Mouse (Mus musculus): ENCODE results near the gene Ptpn1. TPM values are rescaled to one million over a fixed set of nuclear protein-coding genes. Genes with fewer than 3 reads are reported as not detected.

Ptpn1 gene
- polyA plus RNA-seq, 1 experiment from 2014 or later = 104 TPM

DNA sequence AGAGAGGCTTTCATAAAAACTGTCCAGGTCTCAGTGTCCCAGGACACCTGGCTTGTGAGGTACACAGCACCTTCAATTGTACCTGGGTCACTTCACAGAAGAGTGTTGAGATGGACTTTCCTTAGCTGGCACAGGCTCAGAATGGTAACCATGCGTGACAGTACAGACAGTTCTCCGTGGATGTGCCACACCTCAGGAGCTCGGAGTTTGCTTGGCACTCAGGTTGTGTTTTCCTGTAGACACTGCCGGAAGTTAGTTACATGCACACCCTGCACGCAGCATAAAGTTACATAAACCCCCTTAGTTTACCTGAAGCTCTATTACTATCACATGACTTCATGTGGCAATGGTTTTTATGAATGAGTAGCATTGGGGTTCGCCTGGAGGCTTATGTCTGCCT, 18.8 kb downstream of the Ptpn1 start:
- no peaks in the 10 kb centered on the region for H3K27me3 ChIP-seq
- H3K9me3 ChIP-seq (replicated peaks) = no peaks in the 10 kb centered on the region
- no peak overlapping the region for H3K27ac ChIP-seq
- H3K4me3 ChIP-seq = no peak overlapping the region
- WGBS = 95% methylated on average over 6 of the region's 6 CpGs
- H3K4me1 ChIP-seq = peaks cover 20% of the 10 kb centered on the region
- H3K9ac ChIP-seq = no peak overlapping the region
- no peak for ATAC-seq
- H3K4me2 ChIP-seq = no peak overlapping the region
- peaks cover 4% of the 10 kb centered on the region; the same call in 1 of the 2 replicates for H3K36me3 ChIP-seq (ENCODE audit: poor library complexity, severe bottlenecking)

DNA sequence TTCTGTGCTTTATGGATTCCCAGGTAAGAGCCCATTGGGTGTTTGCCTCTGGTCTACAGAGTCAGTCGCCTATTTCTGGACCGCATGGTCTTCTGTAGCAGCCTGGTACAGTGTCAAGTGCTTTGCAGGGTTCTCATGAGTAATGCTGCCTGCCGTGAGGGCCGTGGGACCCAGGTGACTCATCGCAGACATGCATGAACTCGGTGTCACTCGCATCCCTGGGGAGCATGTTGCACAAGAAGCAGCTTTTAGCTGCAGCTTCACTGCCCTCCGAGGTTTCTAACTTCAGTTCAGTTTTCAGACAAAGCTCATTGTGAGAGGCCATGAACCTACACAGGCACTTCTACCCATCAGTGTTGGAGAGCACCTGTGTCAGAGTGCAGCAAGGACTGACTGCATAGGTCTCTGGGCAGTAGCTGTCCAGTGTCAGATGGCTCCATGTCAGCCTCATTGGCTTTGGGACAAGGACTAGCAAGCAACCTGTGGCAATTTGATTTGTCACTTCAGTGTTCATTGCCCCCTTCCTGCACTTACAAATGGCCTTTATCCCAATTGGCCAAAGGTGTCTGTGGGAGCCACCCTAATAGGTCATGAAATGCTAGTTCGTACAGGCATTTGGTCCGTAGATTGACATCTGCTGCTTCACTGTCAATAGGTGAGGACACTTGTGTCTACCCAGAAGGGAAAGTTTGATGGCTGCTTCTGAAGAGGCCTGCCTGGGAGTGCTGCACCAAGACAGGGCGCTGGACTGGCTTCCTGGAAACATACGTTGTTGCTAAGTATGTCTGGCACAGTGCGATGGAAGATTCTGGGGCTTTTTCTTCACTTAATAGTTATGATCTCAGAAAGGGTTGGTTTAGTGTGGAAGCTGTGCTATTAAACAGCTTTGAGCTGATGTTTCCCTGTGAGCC, 19.7 kb downstream of the Ptpn1 start:
- Histone ChIP-seq H3K27me3 (no peaks in the 10 kb centered on the region), H3K36me3 (ENCODE audit: poor library complexity, severe bottlenecking) (peaks cover 4% of the 10 kb centered on the region; the same call in 1 of the 2 replicates), H3K9ac (no peak overlapping the region), H3K4me1 (peaks cover 18% of the 10 kb centered on the region), H3K4me3 (no peak overlapping the region), H3K4me2 (no peak overlapping the region), H3K27ac (no peak overlapping the region), H3K9me3 (replicated peaks) (no peaks in the 10 kb centered on the region)
- ATAC-seq = no peak
- 92% methylated on average over 13 of the region's 13 CpGs for WGBS

DNA sequence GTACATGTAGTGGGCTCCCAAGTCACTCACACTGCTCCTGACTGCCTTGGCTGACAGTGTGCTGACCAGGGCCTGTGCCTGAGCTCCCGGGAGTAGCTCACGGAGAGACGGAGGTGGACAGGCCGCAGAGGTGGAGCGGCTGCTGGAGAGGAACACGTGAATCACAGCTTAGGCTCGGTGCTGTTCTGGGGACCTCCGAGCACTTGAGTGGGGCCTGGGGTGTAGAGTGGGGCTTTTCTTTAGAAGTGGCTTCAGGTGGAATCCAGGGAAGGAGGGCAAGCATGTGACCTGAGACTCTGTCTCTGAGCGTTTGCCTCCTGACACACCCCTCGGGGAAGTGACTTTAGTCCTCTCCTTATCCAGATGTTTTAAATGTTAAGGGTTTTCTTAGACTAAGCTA, 22.0 kb downstream of the Ptpn1 start:
- 95% methylated on average over 10 of the region's 10 CpGs for WGBS
- ATAC-seq = no peak
- Histone ChIP-seq H3K27me3 (no peaks in the 10 kb centered on the region), H3K4me1 (peaks cover 16% of the 10 kb centered on the region), H3K4me2 (no peak overlapping the region), H3K9ac (no peak overlapping the region), H3K36me3 (ENCODE audit: poor library complexity, severe bottlenecking) (peaks cover 12% of the 10 kb centered on the region; the same call in 1 of the 2 replicates), H3K4me3 (no peak overlapping the region), H3K27ac (no peak overlapping the region), H3K9me3 (replicated peaks) (no peaks in the 10 kb centered on the region)

DNA sequence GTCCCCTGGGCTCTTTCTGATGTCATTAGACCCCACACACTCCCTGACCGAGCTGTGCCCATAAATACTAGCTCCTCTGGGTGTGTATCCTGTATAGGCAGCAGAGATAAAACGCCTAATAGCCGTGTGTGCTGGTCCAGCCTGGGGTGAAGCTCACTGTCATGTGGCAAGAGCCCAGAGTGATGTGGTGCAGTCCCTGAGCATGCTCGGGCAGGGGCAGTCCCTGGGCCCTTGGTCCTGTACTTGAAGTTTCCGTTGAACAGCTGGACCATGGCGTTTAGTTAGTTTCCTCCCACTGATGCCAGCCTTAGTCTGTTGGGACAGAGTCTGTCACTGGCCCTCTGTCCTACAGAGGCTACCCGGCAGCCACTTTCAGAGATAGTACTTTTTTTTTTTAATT, 23.1 kb downstream of the Ptpn1 start:
- WGBS = 91% methylated on average over 7 of the region's 7 CpGs
- Histone ChIP-seq H3K27ac (no peak overlapping the region; the same call in 1 of the 2 replicates), H3K36me3 (ENCODE audit: poor library complexity, severe bottlenecking) (peaks cover 12% of the 10 kb centered on the region; the same call in 1 of the 2 replicates), H3K9ac (no peak overlapping the region), H3K4me1 (peaks cover 17% of the 10 kb centered on the region), H3K27me3 (no peaks in the 10 kb centered on the region), H3K9me3 (replicated peaks) (no peaks in the 10 kb centered on the region), H3K4me3 (no peak overlapping the region), H3K4me2 (no peak overlapping the region)
- no peak for ATAC-seq

DNA sequence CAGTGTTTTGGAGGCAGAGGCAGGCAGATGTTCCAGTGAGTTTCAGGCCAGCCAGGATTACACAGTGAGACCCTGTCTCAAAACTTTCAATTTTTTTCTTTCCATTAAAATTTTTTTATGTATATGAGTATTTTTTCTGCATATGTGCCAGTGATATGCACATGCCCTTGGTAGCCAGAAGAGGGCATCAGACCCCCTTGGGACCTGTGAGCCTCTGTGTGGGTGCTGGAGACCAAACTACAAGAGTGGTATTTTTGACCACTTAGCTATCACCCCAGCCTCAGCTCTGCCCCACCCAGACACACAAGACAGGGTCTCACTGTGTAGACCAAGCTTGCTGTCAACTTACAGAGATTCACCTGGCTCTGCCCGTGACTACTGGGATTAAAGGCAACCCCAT, 25.7 kb downstream of the Ptpn1 start:
- Histone ChIP-seq H3K4me1 (peaks cover 24% of the 10 kb centered on the region), H3K27me3 (no peaks in the 10 kb centered on the region), H3K9me3 (replicated peaks) (no peaks in the 10 kb centered on the region), H3K36me3 (ENCODE audit: poor library complexity, severe bottlenecking) (peaks cover 11% of the 10 kb centered on the region; the same call in 1 of the 2 replicates), H3K27ac (no peak overlapping the region; the same call in 1 of the 2 replicates), H3K4me2 (no peak overlapping the region), H3K9ac (no peak overlapping the region), H3K4me3 (no peak overlapping the region)
- ATAC-seq = no peak
- WGBS = 93% methylated on average over 1 of the region's 1 CpGs

DNA sequence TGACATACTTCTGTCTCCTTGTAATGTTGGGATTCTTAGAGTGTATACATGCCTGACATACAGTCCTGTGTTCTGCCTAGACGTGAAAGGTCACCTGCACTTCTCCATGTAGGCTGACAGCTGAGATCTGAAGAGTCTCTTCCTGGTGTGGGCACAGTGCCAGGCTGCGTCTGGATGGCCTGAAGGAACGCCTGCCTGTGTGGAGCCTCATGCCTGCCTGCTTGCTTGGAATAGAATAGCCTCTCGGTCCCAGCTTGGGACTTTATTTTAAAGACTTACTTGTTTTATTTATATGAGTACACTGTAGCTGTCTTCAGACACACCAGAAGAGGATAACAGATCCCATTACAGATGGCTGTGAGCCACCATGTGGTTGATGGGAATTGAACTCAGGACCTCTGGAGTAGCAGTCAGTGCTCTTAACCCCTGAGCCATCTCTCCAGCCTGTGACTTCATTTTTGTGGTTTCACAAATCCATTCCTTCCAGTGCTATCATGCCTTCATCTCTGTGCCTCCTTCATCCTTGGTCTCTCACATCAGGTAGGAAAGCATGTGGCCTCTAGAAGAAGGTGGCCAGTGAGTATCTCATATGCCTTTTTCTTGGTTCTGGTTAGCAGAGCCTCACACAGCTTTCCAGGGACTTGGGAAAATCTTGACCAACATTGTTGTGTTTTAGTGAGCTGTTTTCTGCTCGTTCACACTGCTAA, 26.4 kb downstream of the Ptpn1 start:
- H3K4me2 ChIP-seq = no peak overlapping the region
- H3K36me3 ChIP-seq (ENCODE audit: poor library complexity, severe bottlenecking) = peaks cover 9% of the 10 kb centered on the region; the same call in 1 of the 2 replicates
- H3K9ac ChIP-seq = no peak overlapping the region
- H3K27me3 ChIP-seq = no peaks in the 10 kb centered on the region
- WGBS = 50% methylated on average over 5 of the region's 5 CpGs
- no peaks in the 10 kb centered on the region for H3K9me3 ChIP-seq (replicated peaks)
- H3K4me3 ChIP-seq = no peak overlapping the region
- peaks cover 24% of the 10 kb centered on the region for H3K4me1 ChIP-seq
- ATAC-seq = no peak
- no peak overlapping the region for H3K27ac ChIP-seq

DNA sequence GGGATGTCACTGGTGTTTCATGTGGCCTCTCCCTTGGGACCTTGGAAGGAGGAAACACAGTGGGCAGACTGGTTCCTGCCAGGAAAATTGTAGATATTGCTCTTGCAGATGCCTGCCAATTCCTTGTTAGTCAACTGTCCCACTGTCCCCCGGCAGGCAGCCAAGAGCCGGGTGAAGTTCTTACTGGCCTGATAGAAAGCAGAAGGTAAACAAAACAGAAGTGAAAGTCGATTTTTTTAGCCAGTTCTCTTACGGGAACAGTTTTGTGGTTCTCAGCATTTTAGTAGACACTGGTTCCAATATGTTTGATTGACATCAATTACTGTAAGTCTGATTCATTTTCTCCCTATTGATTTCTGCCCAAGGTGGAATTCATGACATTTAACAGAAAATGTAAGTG, 27.0 kb downstream of the Ptpn1 start:
- Histone ChIP-seq H3K4me2 (no peak overlapping the region), H3K9ac (no peak overlapping the region), H3K4me1 (peaks cover 24% of the 10 kb centered on the region), H3K27ac (no peak overlapping the region), H3K27me3 (no peaks in the 10 kb centered on the region), H3K4me3 (no peak overlapping the region), H3K36me3 (ENCODE audit: poor library complexity, severe bottlenecking) (peaks cover 15% of the 10 kb centered on the region), H3K9me3 (replicated peaks) (no peaks in the 10 kb centered on the region)
- ATAC-seq = no peak
- WGBS = 83% methylated on average over 4 of the region's 4 CpGs

DNA sequence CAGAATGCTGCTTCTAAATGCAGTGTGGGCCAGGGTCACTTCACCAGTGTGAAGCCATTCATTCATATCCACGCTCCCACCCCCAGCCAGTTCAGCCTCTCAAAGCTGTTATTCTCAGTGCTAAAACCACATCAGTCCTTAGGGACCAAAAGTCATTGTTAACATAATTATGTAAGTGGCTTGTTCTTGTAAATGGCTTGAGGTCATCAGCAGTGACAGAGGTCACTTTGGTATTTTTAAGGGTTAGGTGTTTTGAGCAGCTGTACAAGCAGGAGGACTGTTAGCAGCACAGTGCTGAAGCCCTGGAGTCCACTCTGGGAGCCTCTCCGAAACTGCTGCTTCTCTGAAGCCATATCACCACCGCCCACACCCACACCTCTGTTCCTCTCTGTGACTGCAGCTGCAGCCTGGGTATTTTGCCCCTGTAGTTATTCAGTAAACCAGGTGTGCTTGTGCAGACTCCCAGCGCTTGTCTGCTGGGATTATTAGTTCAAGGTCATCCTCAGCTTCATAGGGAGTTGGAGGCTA, 27.6 kb downstream of the Ptpn1 start:
- no peak overlapping the region for H3K4me2 ChIP-seq
- no peak overlapping the region for H3K9ac ChIP-seq
- H3K36me3 ChIP-seq (ENCODE audit: poor library complexity, severe bottlenecking) = peaks cover 21% of the 10 kb centered on the region
- no peak overlapping the region for H3K27ac ChIP-seq
- no peak overlapping the region for H3K4me3 ChIP-seq
- H3K4me1 ChIP-seq = peaks cover 24% of the 10 kb centered on the region
- H3K9me3 ChIP-seq (replicated peaks) = no peaks in the 10 kb centered on the region
- WGBS = 81% methylated on average over 4 of the region's 4 CpGs
- no peak for ATAC-seq
- no peaks in the 10 kb centered on the region for H3K27me3 ChIP-seq

- H3K27me3 ChIP-seq = no peaks in the 10 kb centered on the region
- H3K9ac ChIP-seq = no peak overlapping the region
- no peak overlapping the region for H3K4me2 ChIP-seq
- no peak overlapping the region for H3K27ac ChIP-seq
- H3K36me3 ChIP-seq (ENCODE audit: poor library complexity, severe bottlenecking) = peaks cover 27% of the 10 kb centered on the region
- WGBS = 86% methylated on average over 7 of the region's 7 CpGs
- ATAC-seq = no peak
- H3K9me3 ChIP-seq (replicated peaks) = no peaks in the 10 kb centered on the region
- peaks cover 24% of the 10 kb centered on the region for H3K4me1 ChIP-seq
- H3K4me3 ChIP-seq = no peak overlapping the region
These were observed 28.1 kb downstream of the Ptpn1 start for GRCm38 (mm10) chr2:167959996-167960395.

GRCm38 (mm10) chr2:167960584-167960983, 28.7 kb downstream of the Ptpn1 start:
- H3K9me3 ChIP-seq (replicated peaks) = no peaks in the 10 kb centered on the region
- H3K9ac ChIP-seq = no peak overlapping the region; the same call in 1 of the 2 replicates
- no peak overlapping the region for H3K4me3 ChIP-seq
- no peak overlapping the region for H3K4me2 ChIP-seq
- peaks cover 24% of the 10 kb centered on the region for H3K4me1 ChIP-seq
- H3K27ac ChIP-seq = no peak overlapping the region
- WGBS = 86% methylated on average over 8 of the region's 8 CpGs
- peaks cover 32% of the 10 kb centered on the region for H3K36me3 ChIP-seq (ENCODE audit: poor library complexity, severe bottlenecking)
- no peaks in the 10 kb centered on the region for H3K27me3 ChIP-seq
- ATAC-seq = no peak

GRCm38 (mm10) chr2:167962347-167962746, 30.5 kb downstream of the Ptpn1 start:
- WGBS = 91% methylated on average over 6 of the region's 6 CpGs
- Histone ChIP-seq H3K9ac (no peak overlapping the region), H3K4me3 (no peak overlapping the region)

DNA sequence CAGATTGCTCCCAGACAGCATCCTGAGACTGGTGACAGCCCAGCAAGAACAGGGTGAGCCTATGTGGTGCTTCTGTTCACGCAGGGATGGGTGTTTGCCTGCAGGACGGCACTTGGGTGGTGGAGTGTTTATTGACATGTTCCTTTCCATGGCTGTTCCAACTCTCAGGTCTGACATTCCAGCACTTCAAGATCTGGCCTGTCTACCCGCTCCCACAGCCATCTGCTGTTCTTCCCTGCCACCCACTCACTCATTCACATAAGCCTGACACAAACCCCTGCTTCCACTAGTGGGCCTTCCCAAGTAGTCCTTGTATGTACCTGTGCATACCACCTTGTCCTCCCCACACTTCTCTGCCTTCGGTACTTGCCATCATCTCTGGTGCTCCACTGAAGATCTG, 31.3 kb downstream of the Ptpn1 start:
- ATAC-seq = no peak
- Histone ChIP-seq H3K4me1 (peaks cover 18% of the 10 kb centered on the region), H3K36me3 (ENCODE audit: poor library complexity, severe bottlenecking) (peaks cover 56% of the 10 kb centered on the region), H3K27ac (no peak overlapping the region), H3K4me3 (no peak overlapping the region), H3K4me2 (no peak overlapping the region), H3K9me3 (replicated peaks) (no peaks in the 10 kb centered on the region), H3K27me3 (no peaks in the 10 kb centered on the region), H3K9ac (no peak overlapping the region)
- 90% methylated on average over 4 of the region's 4 CpGs for WGBS

More at GRCm38 (mm10) chr2:167962347-167962746, 30.5 kb downstream of the Ptpn1 start:
- Histone ChIP-seq H3K4me1 (peaks cover 24% of the 10 kb centered on the region), H3K27me3 (no peaks in the 10 kb centered on the region), H3K27ac (no peak overlapping the region), H3K36me3 (ENCODE audit: poor library complexity, severe bottlenecking) (peaks cover 50% of the 10 kb centered on the region), H3K4me2 (no peak overlapping the region), H3K9me3 (replicated peaks) (no peaks in the 10 kb centered on the region)
- ATAC-seq = no peak

Data from forebrain, embryonic 13.5 days (tissue).